Mouse (Mus musculus) cerebellum, adult 18-20 months (tissue): Measurements from ENCODE around the gene Mpi.

Experiments used
- DNase-seq, 2 experiments: peaks; one replicate each; pipeline ENCODE4 v3.0.0; 2021

Mpi gene

DNA sequence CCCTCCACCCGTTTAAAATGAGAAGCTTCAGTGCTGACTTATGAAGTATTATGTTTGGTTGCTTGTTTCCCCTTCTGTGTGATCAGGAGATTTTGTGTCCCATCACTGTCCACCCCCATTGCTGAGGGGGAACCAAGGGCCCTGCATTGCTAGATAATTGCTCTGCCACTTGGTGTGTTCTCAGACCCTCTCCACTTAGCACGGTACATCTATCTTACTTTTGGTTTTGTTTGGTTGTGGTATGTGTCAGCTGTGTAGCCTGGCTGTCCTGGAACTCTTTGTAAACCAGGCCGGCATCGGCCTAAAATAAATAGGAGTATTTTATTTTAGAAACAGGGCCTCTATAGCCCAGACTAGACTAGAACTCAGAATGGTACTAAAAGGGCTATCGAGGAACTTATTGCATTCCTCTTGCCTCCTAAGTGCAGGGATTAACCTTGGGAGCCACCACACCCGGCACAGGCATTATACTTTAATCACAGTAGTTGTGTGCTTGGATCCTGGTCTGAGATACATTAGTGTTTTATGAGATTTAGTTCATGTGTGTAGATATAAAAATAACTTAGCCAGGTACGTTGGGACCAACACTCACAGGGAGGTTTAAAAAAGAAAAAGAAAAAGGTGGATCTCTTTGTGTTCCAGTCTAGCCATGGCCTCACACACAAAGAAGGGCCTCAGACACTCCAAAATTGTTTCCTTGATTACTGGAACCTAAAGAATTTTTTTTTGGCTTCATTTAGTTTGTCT, 30.3 kb downstream of the Mpi start:
- no peak for DNase-seq

DNA sequence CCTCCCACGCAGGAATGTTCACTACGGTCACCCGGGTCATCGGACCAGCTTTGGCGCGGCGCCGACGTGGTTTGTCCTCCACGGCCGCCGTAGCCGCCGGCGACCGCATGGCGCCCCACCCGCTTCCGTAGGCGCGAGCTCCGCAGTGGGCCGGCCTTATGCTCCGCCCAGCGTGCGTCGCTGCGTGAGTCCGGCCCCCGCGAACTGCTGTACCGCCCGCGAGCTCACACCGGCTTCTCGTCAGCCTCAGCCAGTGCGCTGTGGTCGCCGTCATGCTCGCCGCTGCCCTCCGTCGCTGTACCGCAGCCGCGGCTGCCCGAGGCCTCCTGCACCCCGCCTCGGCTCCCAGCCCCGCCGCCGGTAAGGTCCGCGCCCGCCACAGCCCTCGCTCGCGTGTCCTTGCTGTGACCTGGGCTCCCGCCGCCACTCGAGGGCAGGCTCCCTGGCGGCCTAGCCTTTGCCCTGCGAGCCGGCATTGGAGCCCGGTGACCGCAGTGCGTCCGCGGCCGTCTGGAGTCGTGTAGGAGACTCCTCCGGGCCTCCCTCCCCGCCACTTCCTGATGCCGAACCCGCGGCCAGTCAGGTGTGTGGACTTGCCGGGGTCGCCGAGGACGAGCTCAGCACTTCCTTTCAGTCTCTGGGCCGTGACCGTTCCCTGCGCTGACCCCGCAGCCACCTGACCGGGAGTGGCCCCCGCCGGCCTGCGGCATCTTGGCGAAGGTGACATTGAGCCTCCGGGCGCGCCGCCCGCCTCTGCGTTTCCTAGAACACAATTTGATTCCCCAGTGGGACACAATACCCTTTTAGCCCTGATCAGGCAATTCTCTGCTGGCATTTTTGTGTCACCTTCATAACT, 31.3 kb downstream of the Mpi start, which contains the start of gene Cox5a:
Gene Cox5a (plus strand): TSS at position 219 of the 856 bp plus-strand sequence.
- DNase-seq, result peak; percentile 90 to 99

DNA sequence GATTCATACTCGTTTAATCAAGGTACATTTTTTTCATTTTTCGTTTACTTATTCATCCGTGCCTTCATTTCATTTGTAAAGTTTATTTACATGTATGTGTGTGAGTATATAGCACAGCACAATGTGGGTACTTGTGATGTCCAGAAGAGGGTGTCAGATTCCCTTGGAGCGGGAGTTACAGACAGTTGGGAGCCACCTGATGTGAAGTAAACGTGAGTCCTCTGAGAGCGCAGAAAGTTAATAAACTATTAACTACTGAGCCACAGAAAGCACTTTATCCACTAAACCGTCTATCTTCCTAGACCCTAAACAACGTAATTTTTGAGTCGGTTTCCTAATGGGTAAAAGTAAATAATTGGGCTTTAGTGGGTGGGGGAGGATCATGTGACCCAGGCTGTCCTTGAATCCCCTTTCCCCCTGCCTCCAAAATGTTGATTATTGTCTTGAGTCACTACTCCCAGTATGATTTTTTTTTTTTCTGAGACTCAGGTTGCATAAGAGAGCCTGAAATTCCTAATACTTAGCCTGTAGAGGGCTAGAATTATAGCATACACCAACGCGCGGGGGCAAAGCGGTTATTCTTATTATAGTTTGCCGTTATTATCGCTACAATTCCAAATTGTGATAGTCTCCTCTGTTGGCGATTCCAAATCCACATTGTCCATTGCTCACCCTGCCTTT, 32.0 kb downstream of the Mpi start:
- no peak for DNase-seq

DNA sequence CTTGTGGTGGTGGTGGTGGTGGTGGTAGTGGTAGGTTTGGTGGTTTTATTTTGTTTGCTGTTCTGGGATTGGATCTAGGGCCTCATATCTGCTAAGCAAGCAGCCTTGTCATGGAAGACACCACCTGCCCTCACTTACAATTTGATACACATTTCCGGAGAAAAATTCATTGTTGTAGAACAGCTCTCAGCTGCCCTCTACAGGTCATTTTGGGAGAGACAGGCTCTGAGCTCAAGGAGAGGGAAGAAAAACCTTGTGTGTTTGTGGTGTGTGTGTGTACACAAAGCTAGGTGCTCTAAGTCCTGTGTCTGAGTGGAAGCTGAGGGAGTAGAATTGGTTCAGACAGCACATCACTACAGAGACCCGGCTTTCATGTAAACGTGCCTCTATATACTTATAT, 35.5 kb downstream of the Mpi start:
- peak; percentile 69 to 71 for DNase-seq

DNA sequence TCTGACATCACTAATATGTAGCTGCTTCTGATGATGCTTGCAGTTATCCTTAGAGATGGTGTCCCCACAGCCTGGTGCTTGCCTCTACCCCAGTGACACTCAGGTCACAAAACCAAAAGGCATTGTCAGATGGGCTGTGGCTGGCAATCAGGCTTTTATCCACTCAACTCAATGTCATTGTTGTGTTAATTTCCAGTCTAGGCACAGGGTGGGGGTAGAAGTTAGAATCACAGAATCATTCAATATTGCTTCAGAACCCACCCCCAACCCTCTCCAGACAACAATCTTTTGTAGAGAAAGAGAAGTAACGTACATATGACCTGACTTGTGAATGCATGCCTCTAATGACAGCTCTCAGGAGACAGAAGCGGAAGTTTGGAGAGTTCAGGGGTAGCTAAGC, 42.0 kb downstream of the Mpi start:
- no peak for DNase-seq

DNA sequence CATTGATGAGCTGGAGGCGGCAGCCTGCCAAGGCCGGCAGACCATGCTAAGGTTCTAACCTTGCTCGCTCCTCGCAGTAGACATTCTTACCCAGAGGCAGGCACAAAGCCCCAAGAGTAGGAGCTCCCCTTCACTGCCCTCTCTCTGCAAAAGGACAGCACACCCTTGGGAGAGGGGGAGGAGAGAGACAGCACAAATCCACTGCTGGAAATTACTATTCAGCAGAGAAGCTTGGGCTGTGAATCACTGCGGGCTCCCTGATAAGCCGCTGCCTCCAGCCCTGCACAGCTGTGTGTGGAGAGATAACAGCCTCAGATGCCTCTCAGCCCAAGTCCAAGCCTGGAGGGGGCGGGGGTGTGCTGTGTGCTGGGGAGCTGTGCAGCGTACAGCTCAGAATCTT, 46.9 kb downstream of the Mpi start:
- no peak for DNase-seq

DNA sequence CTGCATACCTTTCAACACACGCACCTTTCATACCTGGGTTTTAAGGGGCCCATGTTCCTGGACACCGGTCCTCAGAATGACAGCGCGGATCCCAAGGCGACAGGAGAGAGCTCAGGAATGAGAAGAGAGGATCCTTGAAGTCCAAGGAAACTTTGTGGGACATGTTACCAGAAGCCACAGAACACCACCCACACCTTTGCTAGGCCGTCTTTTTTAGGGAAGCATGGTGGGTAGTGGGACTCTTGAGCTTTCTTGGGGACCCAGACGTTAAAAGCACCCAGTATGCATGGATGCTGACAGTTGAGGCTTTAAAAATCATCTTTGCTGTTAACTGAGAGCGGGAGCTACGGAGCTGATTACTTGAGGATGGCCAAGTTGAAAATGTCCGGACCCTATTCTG, 47.7 kb downstream of the Mpi start:
- no peak for DNase-seq

DNA sequence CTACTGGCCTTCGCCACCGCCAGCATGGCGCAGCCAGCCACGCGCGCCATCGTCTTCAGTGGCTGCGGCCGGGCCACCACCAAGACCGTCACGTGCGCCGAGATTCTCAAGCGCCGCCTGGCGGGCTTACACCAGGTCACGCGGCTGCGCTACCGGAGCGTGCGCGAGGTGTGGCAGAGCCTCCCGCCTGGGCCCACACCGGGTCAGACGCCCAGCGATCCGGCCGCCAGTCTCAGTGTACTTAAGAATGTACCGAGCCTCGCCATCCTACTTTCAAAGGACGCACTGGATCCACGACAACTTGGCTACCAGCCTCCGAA, 48.2 kb downstream of the Mpi start:
- peak; percentile 44 to 55 for DNase-seq

DNA sequence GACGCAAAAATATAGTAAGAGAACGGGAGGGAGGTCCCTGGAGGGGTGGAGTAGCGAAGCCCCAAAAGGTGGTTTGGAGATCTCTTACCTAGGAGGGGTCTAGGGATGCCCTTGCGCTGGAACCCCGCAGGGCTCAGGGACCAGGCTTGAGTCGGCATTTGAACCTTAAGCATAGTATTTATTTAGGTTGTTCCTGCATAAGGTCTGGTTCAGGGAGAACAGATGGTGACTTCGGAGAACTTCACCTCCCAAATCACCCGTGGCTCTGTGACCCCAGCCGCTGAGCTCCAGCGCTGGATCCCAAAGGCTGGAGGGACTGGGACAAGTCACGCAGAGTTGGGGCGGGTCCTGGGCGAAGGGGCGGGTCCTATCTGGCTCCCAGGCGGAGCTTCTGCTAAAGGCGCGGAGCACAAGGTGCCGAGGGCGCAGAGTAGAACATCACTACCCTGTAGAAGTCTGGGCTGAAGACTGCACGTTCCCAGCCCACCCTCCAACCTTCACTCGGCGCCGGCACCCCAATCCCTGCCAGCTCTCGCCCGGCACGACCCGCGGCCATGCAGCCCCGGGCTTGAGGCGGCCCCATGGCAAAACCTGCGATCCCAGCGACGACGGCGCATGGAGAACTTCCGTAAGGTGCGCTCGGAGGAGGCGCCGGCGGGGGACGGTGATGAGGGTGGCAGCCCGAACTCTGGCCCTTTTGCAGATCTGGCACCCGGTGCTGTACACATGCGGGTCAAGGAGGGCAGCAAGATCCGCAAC, 48.8 kb downstream of the Mpi start, which contains the start of gene Rpp25:
Gene Rpp25 (plus strand): TSS at position 405 of the 759 bp plus-strand sequence.
- DNase-seq, result peak in 1 of 2 experiments; percentile 30

DNA sequence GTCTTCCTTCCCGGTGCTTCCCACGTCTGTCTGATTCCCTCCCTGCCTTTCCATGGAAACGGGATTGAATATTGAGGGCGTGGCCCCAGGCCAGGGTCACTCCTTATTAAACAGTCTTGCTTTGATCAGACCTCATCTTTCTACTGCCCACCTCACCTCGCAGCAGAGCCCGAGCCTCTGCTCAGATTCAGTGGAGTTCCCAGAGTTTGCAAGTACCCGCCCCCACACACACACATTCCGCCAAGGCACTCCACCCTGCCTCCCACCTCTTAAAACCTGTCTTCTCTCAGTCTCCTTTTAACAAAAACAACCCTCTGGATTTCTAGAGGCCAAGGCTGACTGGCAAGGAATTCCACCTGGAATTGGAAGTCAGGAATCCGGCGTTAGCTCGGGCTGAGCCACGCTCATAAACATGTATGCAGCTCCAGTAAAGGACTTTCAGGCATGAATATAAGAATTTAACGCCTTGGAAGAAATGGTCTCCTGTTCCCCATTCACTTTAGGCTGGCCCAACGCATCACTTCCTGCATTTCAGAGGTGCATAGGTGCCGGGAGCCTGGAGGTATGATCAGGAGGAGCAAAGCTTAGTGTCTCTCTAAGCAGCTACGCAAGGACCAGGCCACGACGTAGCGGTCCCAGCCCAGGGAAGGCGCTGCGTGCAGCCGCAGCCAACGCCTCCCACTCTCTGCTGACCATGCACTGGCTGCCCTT, 49.5 kb downstream of the Mpi start:
- no peak for DNase-seq

DNA sequence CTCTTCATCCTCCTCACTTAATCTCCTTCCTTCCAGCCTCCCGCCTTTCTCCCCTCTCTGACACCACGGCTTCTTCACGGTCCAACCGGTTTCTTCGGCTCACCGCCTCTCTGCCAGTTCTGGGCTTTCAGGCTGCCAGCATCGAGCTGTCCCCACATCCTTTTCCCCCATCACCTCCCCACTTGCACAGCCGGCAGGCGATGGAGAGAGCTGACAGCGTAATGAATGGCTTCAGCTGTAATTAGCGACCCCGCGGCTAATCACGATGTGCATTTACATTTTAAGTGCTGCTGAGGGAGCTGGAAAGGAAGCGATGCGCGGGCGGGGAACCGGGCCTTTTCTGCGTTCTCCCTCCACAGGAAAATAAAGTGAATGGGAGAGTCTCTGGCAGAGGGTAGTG, 50.7 kb downstream of the Mpi start:
- no peak for DNase-seq

DNA sequence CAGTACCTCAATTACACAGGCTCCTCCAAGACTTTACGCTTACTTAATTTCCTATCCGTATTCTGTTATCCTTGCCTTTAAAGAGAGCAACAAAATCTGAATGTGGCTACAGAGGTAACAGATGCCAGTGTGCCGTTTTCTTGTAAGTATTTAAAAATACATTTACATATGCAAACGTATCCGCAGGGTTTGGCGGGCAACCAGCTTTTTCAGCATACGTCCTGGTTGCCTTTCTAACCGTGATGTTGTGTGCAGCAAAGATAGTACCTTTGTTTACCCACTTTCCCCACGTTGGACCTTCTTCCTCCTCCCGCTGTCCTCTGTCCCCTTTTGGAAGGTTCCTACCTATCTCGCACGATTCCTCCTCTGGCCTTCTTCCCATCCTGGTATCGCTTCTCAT, 51.1 kb downstream of the Mpi start:
- no peak for DNase-seq

DNA sequence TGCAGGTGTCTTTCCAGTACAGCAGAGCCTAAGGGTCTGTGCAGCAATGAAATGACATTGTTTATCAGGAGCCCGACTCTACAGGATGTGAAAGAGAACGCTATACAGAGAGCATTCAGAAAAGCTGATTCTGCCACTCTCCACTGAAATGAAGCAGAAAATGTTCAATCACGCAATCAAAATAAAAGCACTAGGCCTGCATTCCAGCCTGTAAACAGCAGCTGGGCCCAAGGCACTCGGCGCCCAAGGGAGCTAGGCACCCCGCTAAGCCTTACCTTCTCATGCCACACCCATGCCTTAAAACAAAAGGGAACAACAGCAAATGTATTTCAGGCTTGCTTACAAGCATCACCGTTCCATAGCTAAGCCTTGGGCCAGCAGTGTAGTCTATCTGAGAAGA, 54.0 kb downstream of the Mpi start:
- no peak for DNase-seq

DNA sequence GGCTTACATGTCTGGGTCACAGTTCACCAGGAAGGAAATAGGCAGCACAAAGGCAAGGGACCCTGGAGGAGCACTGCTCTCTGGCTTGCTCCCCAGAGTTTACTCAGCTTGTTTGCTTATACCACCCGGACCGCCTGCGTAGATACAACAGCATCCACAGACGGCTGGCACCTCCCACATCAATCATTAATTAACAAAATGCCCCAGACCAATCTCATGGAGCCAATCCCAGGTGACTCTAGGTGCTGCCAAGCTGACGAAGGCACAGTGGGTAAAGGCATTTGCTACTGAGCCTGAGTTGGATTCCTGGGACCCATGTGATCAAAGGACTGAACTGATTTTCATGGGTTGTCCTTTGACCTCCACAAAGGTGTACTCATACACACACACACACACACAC, 55.3 kb downstream of the Mpi start:
- no peak for DNase-seq

DNA sequence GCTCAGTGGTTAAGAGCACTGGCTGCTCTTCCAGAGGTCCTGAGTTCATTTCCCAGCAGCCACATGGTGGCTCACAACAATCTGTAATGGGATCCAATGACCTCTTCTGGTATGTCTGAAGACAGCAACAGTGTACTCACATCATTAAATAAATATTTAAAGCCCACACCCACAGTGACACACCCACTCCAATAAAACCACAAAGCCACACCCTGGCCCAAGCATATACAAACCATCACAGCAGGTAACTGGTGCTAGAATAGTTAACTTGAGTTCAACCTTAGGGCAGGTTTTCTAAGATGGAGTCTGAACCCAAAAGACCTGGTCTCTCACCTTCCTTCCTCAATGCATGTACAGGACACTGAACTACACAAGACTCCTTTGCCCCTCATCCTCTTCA, 57.6 kb downstream of the Mpi start:
- no peak for DNase-seq
